In the genomic region with DNA sequence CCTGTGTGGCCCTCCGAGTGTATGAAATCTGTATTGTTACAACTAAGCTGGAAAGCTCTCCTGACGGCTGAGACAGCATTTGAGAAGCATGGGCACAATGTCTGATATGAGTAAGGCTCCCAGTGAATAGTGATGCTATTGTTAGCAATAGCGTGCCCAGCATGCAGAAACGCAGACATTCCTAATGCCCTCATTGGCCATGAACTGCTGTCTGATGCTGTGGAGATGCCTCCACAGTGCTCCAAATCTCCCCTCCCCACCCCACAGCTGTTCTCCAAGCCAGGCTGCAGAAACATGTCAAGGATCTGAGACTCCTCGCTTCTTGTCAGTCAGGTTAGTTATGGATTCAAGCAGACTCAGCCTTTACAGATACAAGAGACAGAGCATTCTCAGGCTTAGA, we compare ENCODE assay signal across 19 mouse cellular contexts. TPM values are rescaled to one million over a fixed set of nuclear protein-coding genes. Genes with fewer than 3 reads are reported as not detected.
DNase-seq lines count a peak whose midpoint lies in the region; ATAC-seq and TF ChIP-seq lines count a peak whose summit lies in the region.
"Had no signal": no experiment of that assay in that cellular context is flagged by ENCODE, and none has a peak within 500 bp of the region (broad histone marks: within the 10 kb centered on the region; RNA-seq: fewer than 3 reads in every experiment).

No protein-coding gene starts in this region.

- no peak overlapping the region for H3K27ac ChIP-seq in hindbrain, postnatal 0 days
- no peak overlapping the region for H3K27ac ChIP-seq in hindbrain, embryonic 16.5 days (ENCODE audit: low read depth, low read length)
- no peak overlapping the region for H3K27ac ChIP-seq in midbrain, embryonic 13.5 days
- H3K27ac ChIP-seq in midbrain, embryonic 11.5 days (ENCODE audit: low read depth, low read length): no peak overlapping the region
- H3K27ac ChIP-seq in midbrain, postnatal 0 days (ENCODE audit: low read depth, low read length): no peak overlapping the region
- H3K27ac ChIP-seq in forebrain, embryonic 14.5 days (ENCODE audit: low read depth, low read length): no peak overlapping the region
- H3K27ac ChIP-seq: hindbrain, embryonic 14.5 days; kidney, postnatal 0 days; liver, embryonic 15.5 days; stomach, postnatal 0 days had no signal

- no peak overlapping the region for H3K4me2 ChIP-seq in hindbrain, postnatal 0 days (ENCODE audit: low read depth, low read length)
- H3K4me2 ChIP-seq in hindbrain, embryonic 16.5 days (ENCODE audit: low read length): no peak overlapping the region
- no peak overlapping the region for H3K4me2 ChIP-seq in midbrain, embryonic 13.5 days (replicated peaks)
- no peak overlapping the region for H3K4me2 ChIP-seq in midbrain, embryonic 11.5 days
- no peak overlapping the region for H3K4me2 ChIP-seq in midbrain, postnatal 0 days (ENCODE audit: low read depth, low read length, poor library complexity, severe bottlenecking)
- H3K4me2 ChIP-seq in forebrain, embryonic 14.5 days (ENCODE audit: low read length): no peak overlapping the region
- H3K4me2 ChIP-seq: heart, embryonic 11.5 days; hindbrain, embryonic 14.5 days; liver, embryonic 15.5 days had no signal

- no peaks in the 10 kb centered on the region for H3K4me1 ChIP-seq in hindbrain, postnatal 0 days (ENCODE audit: insufficient read depth, low read length)
- no peaks in the 10 kb centered on the region for H3K4me1 ChIP-seq in hindbrain, embryonic 16.5 days (ENCODE audit: control insufficient read depth, insufficient read depth, low read depth, low read length)
- peaks cover 3% of the 10 kb centered on the region; the same call in 1 of the 2 replicates for H3K4me1 ChIP-seq in midbrain, embryonic 13.5 days (replicated peaks)
- H3K4me1 ChIP-seq in midbrain, embryonic 11.5 days (ENCODE audit: control insufficient read depth, insufficient read depth, low read length): no peaks in the 10 kb centered on the region
- peaks cover 2% of the 10 kb centered on the region; the same call in 1 of the 2 replicates for H3K4me1 ChIP-seq in midbrain, postnatal 0 days (ENCODE audit: insufficient read depth, low read length)
- no peaks in the 10 kb centered on the region for H3K4me1 ChIP-seq in forebrain, embryonic 14.5 days (ENCODE audit: control insufficient read depth, insufficient read depth, low read length)
- H3K4me1 ChIP-seq: liver, embryonic 15.5 days; megakaryocyte, embryonic 14.5 days had no signal

- no peaks in the 10 kb centered on the region for H3K27me3 ChIP-seq in hindbrain, postnatal 0 days (ENCODE audit: insufficient read depth, low read length)
- no peaks in the 10 kb centered on the region for H3K27me3 ChIP-seq in hindbrain, embryonic 16.5 days (replicated peaks; ENCODE audit: control insufficient read depth, insufficient read depth, low read length)
- H3K27me3 ChIP-seq in midbrain, embryonic 13.5 days: no peaks in the 10 kb centered on the region
- no peaks in the 10 kb centered on the region for H3K27me3 ChIP-seq in midbrain, embryonic 11.5 days (ENCODE audit: control insufficient read depth, insufficient read depth, low read length)
- H3K27me3 ChIP-seq in midbrain, postnatal 0 days (ENCODE audit: insufficient read depth, low read length): no peaks in the 10 kb centered on the region
- H3K27me3 ChIP-seq in forebrain, embryonic 14.5 days (replicated peaks; ENCODE audit: control insufficient read depth, insufficient read depth, low read length): no peaks in the 10 kb centered on the region
- H3K27me3 ChIP-seq: liver, embryonic 15.5 days had no signal

- H3K9ac ChIP-seq in hindbrain, postnatal 0 days (replicated peaks; ENCODE audit: low read length): no peak overlapping the region
- no peak overlapping the region for H3K9ac ChIP-seq in hindbrain, embryonic 16.5 days (ENCODE audit: low read depth, low read length)
- H3K9ac ChIP-seq in midbrain, embryonic 13.5 days (replicated peaks): no peak overlapping the region
- H3K9ac ChIP-seq in midbrain, embryonic 11.5 days (ENCODE audit: low read length): no peak overlapping the region
- H3K9ac ChIP-seq in midbrain, postnatal 0 days (replicated peaks; ENCODE audit: low read length, poor library complexity, severe bottlenecking): no peak overlapping the region
- no peak overlapping the region for H3K9ac ChIP-seq in forebrain, embryonic 14.5 days (ENCODE audit: low read length)
- H3K9ac ChIP-seq: hindbrain, embryonic 14.5 days; liver, embryonic 15.5 days had no signal

- 48% methylated on average over 5 of the region's 5 CpGs for WGBS in hindbrain, postnatal 0 days
- WGBS in hindbrain, embryonic 16.5 days: 60% methylated on average over 5 of the region's 5 CpGs
- WGBS in midbrain, embryonic 13.5 days: 45% methylated on average over 5 of the region's 5 CpGs
- 80% methylated on average over 5 of the region's 5 CpGs for WGBS in midbrain, embryonic 11.5 days
- whole genome bisulfite sequencing in midbrain, postnatal 0 days: 31% methylated on average over 5 of the region's 5 CpGs
- WGBS in forebrain, embryonic 14.5 days: 72% methylated on average over 5 of the region's 5 CpGs

- no peak overlapping the region for H3K4me3 ChIP-seq in hindbrain, postnatal 0 days (ENCODE audit: low read length)
- H3K4me3 ChIP-seq in hindbrain, embryonic 16.5 days (ENCODE audit: low read length): no peak overlapping the region
- H3K4me3 ChIP-seq in midbrain, embryonic 13.5 days (replicated peaks): no peak overlapping the region
- H3K4me3 ChIP-seq in midbrain, embryonic 11.5 days (ENCODE audit: low read depth, low read length): no peak overlapping the region
- H3K4me3 ChIP-seq in midbrain, postnatal 0 days (ENCODE audit: low read depth, low read length): no peak overlapping the region
- H3K4me3 ChIP-seq in forebrain, embryonic 14.5 days (ENCODE audit: low read depth, low read length): no peak overlapping the region
- H3K4me3 ChIP-seq: liver, embryonic 15.5 days; megakaryocyte, embryonic 14.5 days had no signal

- intact Hi-C loops in heart, postnatal 25 days (cut with DNase I): no loop called here

- no peaks in the 10 kb centered on the region for H3K36me3 ChIP-seq in hindbrain, postnatal 0 days (ENCODE audit: insufficient read depth, low read length)
- no peaks in the 10 kb centered on the region for H3K36me3 ChIP-seq in hindbrain, embryonic 16.5 days (ENCODE audit: control insufficient read depth, insufficient read depth, low read length)
- H3K36me3 ChIP-seq in midbrain, embryonic 13.5 days: no peaks in the 10 kb centered on the region
- H3K36me3 ChIP-seq in midbrain, embryonic 11.5 days (ENCODE audit: control insufficient read depth, insufficient read depth, low read length): no peaks in the 10 kb centered on the region
- no peaks in the 10 kb centered on the region for H3K36me3 ChIP-seq in midbrain, postnatal 0 days (ENCODE audit: insufficient read depth, low read length)
- no peaks in the 10 kb centered on the region for H3K36me3 ChIP-seq in forebrain, embryonic 14.5 days (ENCODE audit: control insufficient read depth, insufficient read depth, low read length)
- H3K36me3 ChIP-seq: liver, embryonic 15.5 days had no signal

- ATAC-seq in hindbrain, postnatal 0 days: peak; percentile 51
- ATAC-seq in hindbrain, embryonic 16.5 days: no peak
- ATAC-seq in midbrain, embryonic 13.5 days: 0 out of 2 replicates have a peak, but pooled peaks have one; percentile 45
- no peak for ATAC-seq in midbrain, embryonic 11.5 days (ENCODE audit: low FRiP score)
- ATAC-seq in midbrain, postnatal 0 days (ENCODE audit: low FRiP score): peak; percentile 44
- ATAC-seq in forebrain, embryonic 14.5 days: no peak
- ATAC-seq: intestine, postnatal 0 days had no signal

- DNase-seq in hindbrain, postnatal 0 days (ENCODE audit: low spot score): peak; percentile 7
- DNase-seq in midbrain, embryonic 11.5 days (ENCODE audit: low spot score, missing footprints): no peak
- peak; percentile 4 to 19 for DNase-seq in frontal cortex, postnatal 36 days (ENCODE audit: low spot score in 2 of 2)
- peak; percentile 18 for DNase-seq in midbrain, postnatal 0 days (ENCODE audit: low spot score)
- DNase-seq in heart, postnatal 25 days (ENCODE audit: low spot score): no peak
- DNase-seq in forebrain, embryonic 14.5 days (ENCODE audit: low spot score): no peak
- DNase-seq: heart, postnatal 14 days; lung, postnatal 10 days; thymus, postnatal 36 days had no signal

- H3K9me3 ChIP-seq in hindbrain, postnatal 0 days (ENCODE audit: low read length): no peaks in the 10 kb centered on the region
- H3K9me3 ChIP-seq in hindbrain, embryonic 16.5 days (ENCODE audit: control insufficient read depth, low read length): no peaks in the 10 kb centered on the region
- H3K9me3 ChIP-seq in midbrain, embryonic 13.5 days: no peaks in the 10 kb centered on the region
- no peaks in the 10 kb centered on the region for H3K9me3 ChIP-seq in midbrain, embryonic 11.5 days (ENCODE audit: control insufficient read depth, low read length)
- H3K9me3 ChIP-seq in midbrain, postnatal 0 days (ENCODE audit: low read length): no peaks in the 10 kb centered on the region
- no peaks in the 10 kb centered on the region for H3K9me3 ChIP-seq in forebrain, embryonic 14.5 days (replicated peaks; ENCODE audit: control insufficient read depth, low read length)
- H3K9me3 ChIP-seq: liver, embryonic 15.5 days had no signal

- no peak for TF ChIP-seq CTCF in hindbrain, postnatal 0 days (IDR thresholded peaks at IDR 0.05; ENCODE audit: low read depth)
- no peak for TF ChIP-seq CTCF in midbrain, postnatal 0 days (IDR thresholded peaks at IDR 0.05)

RNA-seq across cellular contexts. Expression of gene Dnah3, which starts 58.7 kb away (rescaled TPM):
- total RNA-seq in hindbrain, postnatal 0 days (2014; rRNA removed): 0.11 and 0.31 TPM in 2 replicates
- 0.03 and 0.08 TPM in 2 replicates for polyA plus RNA-seq in hindbrain, postnatal 0 days (2015; fragmentation: Nextera tagmentation; extraction: Ambion mirVana)
- 0.11 TPM in 1 of 2 replicates, not detected in the other for polyA plus RNA-seq in hindbrain, embryonic 16.5 days (2015; fragmentation: Nextera tagmentation; extraction: Ambion mirVana)
- polyA plus RNA-seq in midbrain, embryonic 13.5 days (2015; fragmentation: Nextera tagmentation; extraction: Ambion mirVana): 0.22 TPM in 1 of 2 replicates, not detected in the other
- 0.03 TPM in 1 of 2 replicates, not detected in the other for polyA plus RNA-seq in midbrain, embryonic 11.5 days (2014; fragmentation: Nextera tagmentation; extraction: Ambion mirVana)
- 0.66 and 2.8 TPM in 2 replicates for total RNA-seq in midbrain, postnatal 0 days (2014; rRNA removed)
- 0.10 and 0.15 TPM in 2 replicates for polyA plus RNA-seq in midbrain, postnatal 0 days (2015; fragmentation: Nextera tagmentation; extraction: Ambion mirVana)
- total RNA-seq in heart, postnatal 25 days (2021): not detected
- 0.11 TPM in 1 of 2 replicates, not detected in the other for polyA plus RNA-seq in forebrain, embryonic 14.5 days (2014; fragmentation: Nextera tagmentation; extraction: Ambion mirVana)
- total RNA-seq: ES-E14 had no signal
- polyA plus RNA-seq: heart, embryonic 11.5 days; intestine, postnatal 0 days; liver, embryonic 15.5 days had no signal

Comparison
In these comparisons a context has a peak if more than half of its experiments do, and no peak if none do; other contexts are left out.
1. ATAC-seq: peak in hindbrain, postnatal 0 days (single experiment), midbrain, embryonic 13.5 days (single experiment) and midbrain, postnatal 0 days (single experiment); none in hindbrain, embryonic 16.5 days (single experiment), midbrain, embryonic 11.5 days (single experiment) and forebrain, embryonic 14.5 days (single experiment).
2. DNase-seq: peak in hindbrain, postnatal 0 days (single experiment), frontal cortex, postnatal 36 days (2 of 2) and midbrain, postnatal 0 days (single experiment); none in midbrain, embryonic 11.5 days (single experiment), heart, postnatal 25 days (single experiment) and forebrain, embryonic 14.5 days (single experiment).